Mouse (Mus musculus): ENCODE data around the gene Dnmt3a.

The Dnmt3a gene

DNA sequence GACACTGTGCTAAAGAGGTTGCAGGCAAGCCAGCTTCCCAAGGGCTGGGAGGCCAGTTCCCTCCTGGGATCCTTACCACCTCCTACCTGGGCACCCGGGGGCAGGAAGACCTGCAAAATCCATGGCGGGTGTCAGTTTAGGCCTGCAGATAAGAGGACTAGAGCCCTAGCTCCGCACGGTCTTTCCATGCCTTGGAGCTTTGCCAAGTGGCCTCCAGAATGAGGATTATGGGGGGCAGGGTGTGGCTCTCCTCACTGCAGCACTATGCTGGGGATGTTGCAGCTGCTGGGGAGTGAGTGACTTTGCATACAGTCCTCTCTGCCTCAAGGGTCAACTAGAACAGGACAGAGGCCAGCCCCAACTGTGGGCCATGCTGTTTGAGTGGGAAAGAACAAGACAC is 14.1 kb downstream of the Dnmt3a start:
- DNase-seq (ENCODE audit: low read depth, low spot score), result no peak

DNA sequence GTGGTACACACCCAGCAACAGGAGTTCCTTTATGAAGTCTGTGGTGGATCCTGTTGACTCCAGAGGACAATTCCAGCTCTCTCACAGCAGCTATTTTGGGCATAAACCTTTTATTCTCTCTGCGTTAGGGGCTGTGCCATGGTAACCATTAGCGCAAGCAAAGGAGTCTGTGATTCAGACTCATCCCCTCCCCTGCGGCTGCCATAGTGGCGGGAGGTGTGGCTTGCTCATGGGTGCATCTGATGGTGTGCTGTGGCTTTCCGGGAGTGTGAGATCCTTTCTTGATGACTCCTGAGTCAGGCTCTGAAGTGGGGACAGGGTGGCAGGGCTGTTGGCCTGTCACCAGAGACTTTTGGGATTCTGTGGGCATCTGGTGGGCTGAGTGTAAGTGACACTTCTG is 17.6 kb downstream of the Dnmt3a start:
- DNase-seq (ENCODE audit: low read depth, low spot score), result no peak

DNA sequence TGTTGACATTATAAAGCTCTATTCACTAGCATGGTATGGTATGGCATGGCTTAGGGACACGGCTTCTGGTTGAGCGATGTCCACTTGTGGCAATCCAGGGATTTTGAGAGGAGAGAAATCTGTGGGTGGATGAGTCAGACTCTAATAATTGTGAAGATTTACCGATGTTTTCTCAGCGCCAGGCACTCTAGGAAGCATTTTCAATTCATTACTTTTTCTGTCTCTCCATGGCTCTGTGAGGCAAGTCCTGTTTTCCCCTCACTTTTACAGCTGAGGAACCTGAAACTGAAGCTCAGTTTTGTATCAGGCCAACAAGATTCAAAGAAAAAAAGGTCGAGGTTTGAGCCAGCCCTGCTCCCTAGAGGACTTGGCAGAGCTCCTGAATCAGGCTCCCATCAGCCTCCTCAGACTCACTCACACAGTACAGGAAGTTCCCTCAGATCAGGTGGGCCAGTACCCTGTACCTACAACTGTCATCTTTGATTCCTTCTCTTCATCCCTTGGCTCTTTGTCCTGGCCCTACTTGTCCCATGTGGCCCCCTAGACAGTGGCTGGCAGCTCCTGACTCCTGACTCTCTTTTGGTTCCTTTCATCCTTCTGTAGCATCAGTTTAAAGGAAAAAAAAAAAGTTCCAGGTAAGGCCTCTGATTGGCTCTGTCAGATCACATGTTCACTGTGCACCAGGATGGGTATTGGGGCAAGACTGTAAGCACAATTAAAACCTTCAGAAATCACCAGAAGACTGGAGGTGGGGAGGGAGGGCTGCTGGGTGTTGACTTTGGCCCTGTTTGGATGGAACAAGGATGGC is 19.3 kb downstream of the Dnmt3a start:
- DNase-seq (ENCODE audit: low read depth, low spot score), result no peak

DNA sequence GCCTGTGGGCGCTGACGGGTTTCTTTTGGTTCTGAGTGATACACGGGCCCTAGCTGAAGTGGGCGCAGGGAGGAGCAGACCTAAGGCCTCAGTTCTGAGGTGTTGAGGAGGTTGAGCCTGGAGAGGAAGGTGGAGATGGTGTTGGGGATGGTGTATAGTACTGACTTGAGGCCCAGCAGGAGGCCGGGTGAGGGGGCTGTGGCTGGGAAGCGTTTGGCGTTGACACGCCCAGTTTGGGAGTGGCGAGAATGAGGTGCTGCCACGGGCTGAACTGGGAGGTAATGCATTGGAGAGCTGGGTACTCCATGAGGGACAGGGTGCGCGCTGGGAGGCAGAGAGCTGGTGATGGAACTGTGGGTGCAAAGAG is 19.9 kb downstream of the Dnmt3a start:
- no peak for DNase-seq (ENCODE audit: low read depth, low spot score)

DNA sequence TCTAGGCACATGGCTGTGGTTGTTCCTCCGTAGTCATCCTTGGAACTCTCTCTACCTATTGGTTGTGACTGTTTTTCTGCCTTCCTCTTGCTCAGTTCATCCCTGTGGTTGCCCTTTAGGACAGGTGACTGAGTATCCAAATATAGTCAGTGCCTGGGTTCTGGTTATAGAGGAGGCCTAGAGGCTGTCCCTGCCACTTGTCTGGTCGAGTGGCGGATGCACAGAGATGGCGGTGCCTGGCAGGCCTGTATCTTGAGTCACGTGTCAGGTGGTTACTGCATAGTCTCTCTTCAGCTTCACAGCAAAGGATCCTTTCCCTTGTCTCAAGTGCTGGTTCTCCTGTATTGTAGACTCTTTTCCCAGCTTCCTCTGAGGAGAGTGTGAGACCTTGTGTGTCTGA is 22.0 kb downstream of the Dnmt3a start:
- DNase-seq (ENCODE audit: low read depth, low spot score), result no peak

DNA sequence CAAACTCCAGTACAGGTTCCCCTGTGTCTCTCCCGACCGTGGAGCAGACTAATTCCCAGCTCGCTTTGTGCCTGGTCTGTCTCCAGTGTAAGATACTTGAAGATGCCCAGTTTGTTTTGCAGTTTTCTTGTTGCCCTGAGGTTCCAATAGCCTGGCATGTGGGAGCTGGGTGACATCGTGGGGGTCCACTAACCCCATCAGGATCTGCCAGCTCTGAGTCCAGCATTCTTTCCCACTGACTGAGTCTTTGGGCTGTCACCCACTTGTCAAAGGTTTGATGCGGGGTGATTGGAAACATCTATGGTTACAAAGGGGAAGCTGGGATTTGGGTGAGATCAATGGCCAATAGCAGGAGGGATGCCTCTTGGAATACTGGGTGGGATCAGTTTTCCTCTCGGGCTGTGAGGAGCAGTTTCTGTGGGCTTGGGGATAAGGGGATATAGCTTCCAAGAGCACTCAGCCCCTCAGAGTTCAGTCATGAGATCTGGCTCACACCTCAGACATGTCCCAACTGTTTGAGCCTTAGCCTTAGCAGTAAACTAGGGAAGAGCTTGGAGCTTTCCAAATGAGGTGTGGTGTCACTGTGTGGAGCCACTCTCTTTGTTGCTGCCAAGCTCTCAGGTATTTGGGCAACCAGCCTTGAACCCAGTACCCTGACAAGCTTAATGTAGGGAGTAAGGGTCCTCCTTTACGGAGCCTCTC is 27.4 kb downstream of the Dnmt3a start:
- no peak for DNase-seq (ENCODE audit: low read depth, low spot score)

DNA sequence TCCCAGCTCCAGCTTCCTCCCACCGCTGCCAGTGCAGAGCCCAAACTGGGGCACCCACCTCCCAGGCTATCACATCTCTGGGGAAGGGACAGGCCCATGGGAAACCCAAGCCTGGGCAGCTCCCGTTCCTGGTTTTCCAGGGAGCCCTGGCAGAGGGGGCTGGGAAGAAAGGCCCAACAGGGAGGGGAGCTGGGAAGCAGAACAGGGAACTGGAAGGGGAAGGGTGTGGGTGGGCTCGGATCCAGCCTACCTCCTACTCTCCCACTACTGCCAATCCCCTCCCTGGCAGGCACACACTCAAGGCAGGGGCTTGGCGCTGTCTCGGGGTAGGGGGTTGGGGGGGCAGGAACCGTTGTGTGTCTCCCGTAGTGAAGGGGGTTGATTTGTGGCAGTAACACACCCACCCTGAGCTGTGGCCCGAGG is 28.1 kb downstream of the Dnmt3a start:
- no peak for DNase-seq (ENCODE audit: low read depth, low spot score)

DNA sequence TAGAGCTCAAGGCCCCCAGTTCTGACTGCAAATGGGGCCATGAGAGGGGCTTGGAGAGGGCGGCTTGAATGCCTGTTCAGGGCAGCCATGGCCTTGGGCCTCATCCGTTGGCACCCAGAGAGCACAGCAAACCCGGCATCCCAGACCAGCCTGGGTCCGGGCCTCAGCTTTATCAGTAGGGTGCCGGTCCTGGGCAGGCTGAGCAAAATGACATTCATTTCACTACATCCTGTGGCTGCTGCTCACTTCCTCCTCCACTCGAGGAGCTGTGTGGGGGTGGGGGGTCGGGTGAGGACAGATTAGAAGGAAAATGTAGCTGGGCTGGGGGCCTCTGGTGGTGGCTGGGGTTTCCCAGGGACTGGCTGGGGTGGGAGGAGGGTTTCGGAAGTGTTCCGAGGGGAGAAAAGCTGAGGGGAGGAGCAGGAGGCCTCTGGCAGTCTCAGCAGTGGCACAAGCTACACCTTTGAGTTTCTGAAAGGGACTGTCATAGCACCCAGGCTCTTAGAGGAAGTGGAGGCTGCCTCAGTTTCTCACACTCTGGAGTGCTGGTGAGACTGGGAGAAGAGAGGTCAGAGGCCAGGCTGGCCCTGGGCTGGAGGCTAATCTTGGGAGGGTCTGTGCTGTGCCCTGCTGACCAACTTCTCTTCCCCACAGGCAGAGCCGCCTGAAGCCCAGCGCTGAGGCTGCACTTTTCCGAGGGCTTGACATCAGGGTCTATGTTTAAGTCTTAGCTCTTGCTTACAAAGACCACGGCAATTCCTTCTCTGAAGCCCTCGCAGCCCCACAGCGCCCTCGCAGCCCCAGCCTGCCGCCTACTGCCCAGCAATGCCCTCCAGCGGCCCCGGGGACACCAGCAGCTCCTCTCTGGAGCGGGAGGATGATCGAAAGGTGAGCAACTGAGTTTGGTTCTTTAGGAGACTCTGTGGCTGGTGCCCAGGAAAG is 28.8 kb downstream of the Dnmt3a start:
- no peak for DNase-seq (ENCODE audit: low read depth, low spot score)

DNA sequence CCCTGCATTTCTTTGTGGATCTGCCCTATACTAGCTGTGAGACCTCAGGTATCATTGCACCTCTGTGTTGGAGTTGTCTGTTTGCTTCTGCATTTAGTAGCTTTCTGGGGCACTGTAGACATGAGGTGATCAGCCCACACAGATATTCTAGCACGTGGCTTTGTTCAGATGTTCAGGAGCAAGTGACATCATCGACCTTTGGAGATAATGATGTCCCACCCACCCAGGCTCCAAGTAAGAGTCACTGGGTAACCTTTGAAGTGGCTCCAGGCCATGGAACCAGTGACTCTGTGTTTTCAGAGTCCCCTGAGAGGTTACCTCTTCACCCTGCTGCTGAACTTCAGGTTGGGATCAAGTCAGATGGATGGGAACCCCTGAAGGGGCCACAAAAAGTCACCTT is 29.8 kb downstream of the Dnmt3a start:
- DNase-seq (ENCODE audit: low read depth, low spot score), result no peak

DNA sequence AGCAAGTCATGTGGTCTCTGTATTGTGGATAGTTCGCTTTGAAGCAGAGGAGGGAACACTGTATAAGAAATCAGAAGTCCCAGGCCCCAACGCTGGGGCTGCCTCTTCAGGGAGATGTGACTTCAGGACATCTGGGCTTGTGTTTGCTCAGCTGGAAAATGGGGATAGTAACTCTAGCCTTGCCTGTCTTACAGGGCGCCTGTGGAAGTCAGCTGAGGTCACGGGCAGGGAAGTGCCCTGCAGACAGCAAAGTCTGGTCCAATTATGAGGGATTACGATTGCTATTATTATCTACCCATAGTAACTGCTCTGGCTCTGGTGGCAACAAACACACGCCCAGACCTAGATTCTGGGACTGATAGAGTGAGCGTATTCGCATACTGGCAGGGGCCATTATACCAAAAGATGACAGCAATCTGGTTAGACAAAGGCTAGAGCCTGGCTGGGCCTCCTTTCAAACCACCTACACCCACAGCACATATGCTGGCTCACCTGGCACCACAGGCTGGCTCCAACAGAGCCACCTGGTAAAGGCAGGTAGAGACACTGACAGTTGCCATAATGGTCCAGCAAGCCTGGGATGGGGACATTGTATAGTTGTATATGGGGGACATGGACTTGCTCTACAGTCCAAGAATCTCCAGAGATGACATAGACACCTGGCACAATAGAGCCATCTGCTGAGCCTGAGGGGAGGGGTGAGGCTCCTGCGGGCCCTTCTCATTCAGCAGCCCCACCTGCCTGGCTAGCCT is 31.4 kb downstream of the Dnmt3a start:
- no peak for DNase-seq (ENCODE audit: low read depth, low spot score)

DNA sequence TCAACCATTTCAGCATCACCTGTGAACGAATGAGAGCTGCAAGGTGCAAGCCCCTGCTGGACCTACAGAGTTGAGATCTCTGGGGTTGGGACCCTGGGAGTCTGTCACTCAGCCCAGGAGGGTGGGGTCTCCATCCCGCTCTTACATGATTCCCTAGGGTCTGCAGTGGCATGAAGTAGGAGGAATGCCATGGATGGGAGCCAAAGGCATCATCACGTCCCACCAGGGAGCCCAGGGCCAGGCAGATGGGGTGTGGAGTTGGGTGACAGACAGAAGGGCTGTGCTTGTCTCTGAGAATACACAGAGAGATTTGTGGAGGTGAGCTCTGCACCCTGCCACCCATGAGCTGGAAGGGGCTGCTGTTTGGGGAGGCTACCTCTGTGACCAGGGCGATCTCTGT is 32.2 kb downstream of the Dnmt3a start:
- DNase-seq (ENCODE audit: low read depth, low spot score), result no peak

DNA sequence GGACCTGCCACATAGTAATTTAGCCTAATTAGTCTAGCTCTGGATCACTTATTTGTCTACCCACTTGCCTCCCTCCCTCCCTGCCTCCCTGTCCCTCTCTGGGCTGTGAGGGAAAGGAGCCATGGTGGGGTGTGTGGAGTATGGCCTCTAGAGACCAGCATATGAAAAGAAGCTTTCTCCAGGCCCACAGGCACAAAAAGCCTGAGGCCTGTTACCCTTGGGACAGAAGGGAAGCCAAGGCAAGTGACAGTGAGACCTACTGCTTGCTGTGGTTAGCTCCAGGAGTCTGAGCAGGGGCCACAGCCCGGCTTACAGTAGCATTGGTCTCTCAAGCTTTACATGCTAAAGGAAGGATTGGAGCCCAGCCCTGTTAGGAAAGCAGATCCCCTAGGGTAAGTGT is 33.9 kb downstream of the Dnmt3a start:
- no peak for DNase-seq (ENCODE audit: low read depth, low spot score)

DNA sequence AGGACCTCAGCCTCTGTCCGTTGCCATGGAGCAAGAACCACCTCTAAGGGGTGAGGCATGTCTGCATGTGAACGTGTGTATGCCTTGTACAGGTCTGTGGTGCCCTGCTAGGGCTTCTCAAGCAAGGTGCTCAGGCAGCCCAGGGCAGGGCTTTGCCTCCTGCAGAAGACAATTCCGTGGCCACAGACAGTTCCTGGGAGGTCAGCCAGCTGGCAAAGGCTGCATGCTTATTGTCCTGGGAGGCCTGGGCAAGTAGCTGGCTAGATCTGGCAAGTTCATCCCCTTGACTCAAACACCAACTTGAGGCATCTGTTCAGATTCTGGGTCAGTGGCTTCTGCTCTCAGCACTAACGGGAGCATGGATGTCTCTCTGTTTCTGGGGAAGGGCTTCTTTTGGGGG is 35.3 kb downstream of the Dnmt3a start:
- no peak for DNase-seq (ENCODE audit: low read depth, low spot score)

DNA sequence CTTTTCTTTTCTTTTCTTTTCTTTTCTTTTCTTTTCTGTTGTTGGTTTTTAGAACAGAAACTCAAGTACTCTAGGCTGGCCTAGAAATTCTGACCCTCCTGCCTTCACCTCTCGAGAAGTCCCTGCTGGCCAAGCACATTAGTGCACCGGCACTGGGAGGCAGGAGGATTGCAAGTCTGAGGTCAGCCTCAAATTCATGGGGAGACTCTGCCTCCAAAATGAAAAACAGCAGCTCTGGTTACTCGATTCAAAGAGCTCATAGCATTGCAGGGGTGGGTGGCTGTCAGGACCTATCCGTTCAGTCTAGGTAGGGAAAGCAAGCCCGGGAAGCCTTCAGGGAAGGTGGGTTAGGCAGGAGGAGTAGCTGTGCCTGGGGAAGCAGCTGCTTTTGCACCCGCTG is 37.0 kb downstream of the Dnmt3a start:
- no peak for DNase-seq (ENCODE audit: low read depth, low spot score)

DNA sequence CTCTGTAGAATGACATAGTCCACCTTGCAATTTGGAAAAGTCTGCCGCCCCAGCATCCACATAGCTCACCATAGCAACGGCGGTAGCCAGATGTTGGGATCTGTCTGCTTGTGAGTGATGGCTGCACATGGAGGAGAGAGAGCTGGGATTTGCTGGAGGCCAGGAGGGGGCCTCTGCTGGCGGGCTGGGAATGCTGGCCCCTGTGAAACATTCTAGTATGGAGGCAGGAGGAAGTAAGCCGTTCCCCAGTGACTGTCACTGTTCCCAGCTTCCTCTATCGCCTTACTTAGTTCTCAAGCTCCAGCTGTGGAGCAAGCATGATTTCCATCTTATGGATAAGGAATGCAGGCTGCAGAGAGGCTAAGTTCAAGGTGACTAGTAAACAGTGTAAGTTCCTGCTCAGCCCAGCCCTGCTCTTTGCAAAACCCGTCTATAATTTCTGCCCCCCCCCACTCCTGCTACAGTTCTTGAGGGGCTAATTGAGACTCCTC is 37.6 kb downstream of the Dnmt3a start:
- DNase-seq (ENCODE audit: low read depth, low spot score), result no peak

DNA sequence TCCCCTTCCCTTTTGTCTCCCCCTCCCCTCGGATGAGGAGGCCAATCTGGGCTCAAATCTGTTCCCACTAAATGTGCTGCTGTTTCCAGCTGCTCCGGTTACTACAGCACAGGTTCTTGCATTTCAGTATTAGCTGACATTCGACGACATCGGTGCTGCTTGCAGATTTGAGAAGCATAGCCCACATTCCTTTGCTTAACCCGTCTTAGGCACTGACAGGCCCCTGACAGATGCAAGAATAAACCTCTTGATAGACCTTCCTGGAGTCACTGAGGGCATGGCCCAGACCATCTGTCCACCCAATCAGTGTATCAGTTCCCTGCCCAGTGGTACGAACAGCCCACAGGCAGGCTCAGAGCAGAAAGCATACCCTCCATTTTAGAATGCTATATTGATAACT is 38.1 kb downstream of the Dnmt3a start:
- DNase-seq (ENCODE audit: low read depth, low spot score), result no peak

DNA sequence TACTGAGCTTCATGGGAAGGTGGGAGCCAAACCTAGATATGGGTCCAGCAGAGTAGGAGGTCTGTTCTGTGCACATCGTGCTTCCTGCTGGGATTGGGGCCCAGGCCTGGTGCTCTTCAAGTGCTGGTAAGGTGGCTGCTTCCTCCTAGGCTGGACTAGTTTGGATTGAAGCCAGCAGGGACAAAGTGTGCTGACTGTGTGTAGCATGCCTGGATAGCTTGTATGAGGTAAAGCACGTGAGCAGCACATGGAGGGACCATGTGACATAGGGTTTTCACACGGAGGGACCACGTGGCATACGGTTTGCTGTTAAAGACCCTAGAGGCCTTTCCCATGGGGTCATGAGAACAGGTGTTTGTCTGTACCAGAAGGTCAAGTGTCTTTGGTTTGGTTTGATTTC is 38.5 kb downstream of the Dnmt3a start:
- no peak for DNase-seq (ENCODE audit: low read depth, low spot score)

DNA sequence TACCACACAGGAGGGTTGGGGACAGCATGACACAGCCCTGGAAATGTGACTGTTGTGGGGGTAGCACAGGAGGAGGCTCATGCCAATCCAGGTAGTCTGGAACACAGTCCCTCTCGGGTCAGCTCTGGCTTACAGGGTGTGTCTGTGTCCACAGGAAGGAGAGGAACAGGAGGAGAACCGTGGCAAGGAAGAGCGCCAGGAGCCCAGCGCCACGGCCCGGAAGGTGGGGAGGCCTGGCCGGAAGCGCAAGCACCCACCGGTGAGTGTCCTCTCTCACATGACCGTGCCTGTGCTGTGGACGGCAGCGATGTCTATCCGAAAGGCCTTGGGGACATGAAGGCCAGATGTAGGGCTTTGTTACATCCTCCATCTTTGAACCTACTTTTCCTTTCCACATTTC is 43.7 kb downstream of the Dnmt3a start:
- no peak for DNase-seq (ENCODE audit: low read depth, low spot score)

DNA sequence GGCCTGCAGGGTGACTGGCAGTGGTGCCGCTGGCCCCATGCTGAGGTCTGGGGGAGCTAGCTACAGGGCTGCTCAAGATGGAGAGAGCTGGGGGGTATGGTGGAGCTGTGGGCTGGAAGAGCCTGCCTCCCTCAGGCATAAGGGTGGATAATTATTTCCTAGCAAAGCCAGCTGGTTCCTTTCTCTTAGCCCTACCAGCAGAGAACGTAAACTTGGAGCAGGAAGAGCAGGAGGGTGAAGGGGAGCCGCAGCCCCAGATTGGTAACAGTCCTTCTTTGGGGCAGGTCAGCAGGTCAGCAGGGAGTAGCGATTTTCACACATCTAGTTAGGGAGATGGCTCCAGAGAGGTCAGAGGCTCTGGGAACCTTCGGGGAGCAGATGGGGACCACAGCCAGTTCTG is 44.4 kb downstream of the Dnmt3a start:
- DNase-seq (ENCODE audit: low read depth, low spot score), result no peak

DNA sequence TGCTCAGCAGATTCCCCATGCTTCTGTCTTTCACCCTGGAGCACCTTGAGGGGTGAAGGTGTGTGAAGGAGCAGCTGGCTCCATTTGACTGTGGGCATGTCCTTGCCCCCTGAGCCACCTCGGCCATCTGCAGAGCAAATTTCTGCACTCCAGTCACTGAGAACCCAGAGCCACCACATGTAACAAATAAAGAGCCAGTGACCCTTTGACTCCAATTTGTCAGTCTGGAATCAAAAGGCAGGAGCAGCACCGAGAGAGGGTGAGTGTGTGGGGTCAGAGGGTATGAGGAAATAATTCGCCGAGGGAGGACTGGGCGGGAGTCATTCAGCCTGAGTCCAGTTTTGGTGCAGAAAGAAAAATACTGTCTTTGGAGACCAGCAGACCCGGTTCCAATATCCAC is 44.9 kb downstream of the Dnmt3a start:
- DNase-seq (ENCODE audit: low read depth, low spot score), result no peak

DNA sequence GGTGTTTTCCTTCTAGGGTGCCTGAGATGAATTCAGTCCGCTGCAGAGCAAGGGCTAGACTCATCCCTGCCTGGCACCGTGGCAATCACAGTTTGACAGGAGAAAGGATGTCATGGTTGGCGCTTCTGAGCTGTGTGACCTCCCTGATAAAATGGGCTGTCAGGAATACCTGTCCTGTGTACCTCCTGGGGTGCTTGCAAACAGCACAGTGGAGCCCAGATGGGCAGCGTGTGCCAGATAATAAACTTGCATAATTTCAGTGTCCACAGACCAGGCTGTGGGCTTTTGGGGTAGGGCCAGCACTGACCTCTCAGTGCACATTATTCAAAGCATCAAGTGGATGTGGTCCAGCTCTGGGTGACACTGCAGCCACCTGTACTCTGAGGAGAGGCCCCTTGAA is 45.4 kb downstream of the Dnmt3a start:
- DNase-seq (ENCODE audit: low read depth, low spot score), result no peak
